Mouse (Mus musculus) kidney, adult 2 months (tissue): ENCODE results near the gene Renbp.

Experiments
- CTCF ChIP-seq: fragments of 200-500 bp; conservative IDR thresholded peaks from 2 replicates; pipeline ENCODE4 v1.5.1; 2011; ENCODE audit warnings: low read depth, mild to moderate bottlenecking, control low read depth, low read length, moderate library complexity, mixed read lengths; ENCODE audit not compliant: insufficient read depth, insufficient read length
- POLR2A ChIP-seq: fragments of 200-500 bp; IDR thresholded peaks from one replicate; pipeline ENCODE4 v1.6.1; 2011; ENCODE audit warnings: low read depth, low read length, control low read depth

- TF ChIP-seq CTCF, result no peak
- TF ChIP-seq POLR2A, result no peak
These were observed 12.0 kb downstream of the Renbp start for GRCm38 (mm10) chrX:73918631-73919030.
